Mouse (Mus musculus) kidney, embryonic 15.5 days (tissue): Measurements from ENCODE around the gene Ticam1. TPM values are rescaled to one million over a fixed set of nuclear protein-coding genes. Genes with fewer than 3 reads are reported as not detected.
A peak's percentile ranks its signal among the peaks of the same experiment; 100 is the strongest.

Experiments
- ATAC-seq: fragments of 200-750 bp; cut with Nextera tagmentation; replicated peaks from 2 replicates; pipeline ENCODE4 v1.8.0; 2017; ENCODE audit warnings: moderate TSS enrichment; ENCODE audit not compliant: low FRiP score
- H3K27ac ChIP-seq: fragments of 300-500 bp; sonication (generic); 2 replicates; pipeline ENCODE4 v1.5.1; 2015; ENCODE audit warnings: mild to moderate bottlenecking, inconsistent platforms
- H3K27me3 ChIP-seq: fragments of 300-500 bp; sonication (generic); 2 replicates; pipeline ENCODE4 v1.6.1; 2015; ENCODE audit warnings: inconsistent platforms
- H3K36me3 ChIP-seq: fragments of 300-500 bp; sonication (generic); 2 replicates; pipeline ENCODE4 v1.6.1; 2015; ENCODE audit warnings: inconsistent platforms
- H3K4me1 ChIP-seq: fragments of 300-500 bp; sonication (generic); 2 replicates; pipeline ENCODE4 v1.6.1; 2015; ENCODE audit warnings: inconsistent platforms
- H3K4me2 ChIP-seq: fragments of 300-500 bp; sonication (generic); 2 replicates; pipeline ENCODE4 v1.6.1; 2015; ENCODE audit warnings: moderate library complexity, mild to moderate bottlenecking, inconsistent platforms
- H3K4me3 ChIP-seq: fragments of 300-500 bp; sonication (generic); replicated peaks from 2 replicates; pipeline ENCODE4 v1.5.1; 2015; ENCODE audit warnings: mild to moderate bottlenecking, inconsistent platforms
- H3K9ac ChIP-seq: fragments of 300-500 bp; sonication (generic); 2 replicates; pipeline ENCODE4 v1.6.1; 2015; ENCODE audit warnings: mild to moderate bottlenecking, inconsistent platforms
- H3K9me3 ChIP-seq: fragments of 300-500 bp; sonication (generic); replicated peaks from 2 replicates; pipeline ENCODE4 v1.6.1; 2016; ENCODE audit warnings: inconsistent platforms
- WGBS: fragments of 180-500 bp; shearing (Covaris S2); methylation state at CpG from one replicate; pipeline ENCODE4 v1.1.7; 2015; ENCODE audit warnings: mixed read lengths; 5-methylcytosine and 5-hydroxymethylcytosine counted together
- polyA plus RNA-seq: library from polyadenylated mRNA; unstranded; fragments of >200 nt; fragmentation: Nextera tagmentation; extraction: Ambion mirVana; gene quantifications from 2 replicates; pipeline ENCODE4 v1.2.1, GENCODE M21; 2015

The Ticam1 gene
- polyA plus RNA-seq, 1 experiment from 2014 or later, result 6.0 TPM

DNA sequence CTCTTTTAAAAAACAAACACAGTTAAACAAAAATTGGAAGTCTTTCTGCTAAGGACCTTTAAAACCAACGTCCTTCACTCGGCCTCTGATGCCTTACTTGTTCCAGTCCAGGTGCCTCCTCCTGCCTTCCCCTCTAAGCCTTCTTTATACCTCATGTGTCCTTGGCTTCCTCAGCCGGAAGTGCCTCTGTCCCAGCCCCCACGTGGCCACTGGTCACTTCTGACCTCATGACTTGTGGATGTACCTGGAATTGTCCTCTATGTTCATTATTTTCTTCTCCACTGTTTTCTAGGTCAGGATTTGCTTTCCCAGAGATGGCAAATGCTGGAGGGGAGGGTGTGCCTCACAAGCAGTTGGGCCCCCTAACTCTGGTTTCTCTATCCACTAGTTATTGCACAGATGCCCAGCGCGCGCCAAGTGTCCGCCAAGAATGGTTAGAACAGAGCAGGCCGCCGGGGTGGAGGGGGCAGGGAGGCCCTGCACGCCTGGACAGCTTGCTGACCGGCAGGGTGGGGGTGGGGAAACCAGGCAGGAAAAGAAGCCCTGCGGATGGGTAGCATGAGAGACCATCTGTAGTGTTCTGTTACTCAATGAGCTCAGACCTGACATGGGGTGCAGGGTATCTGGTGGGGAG is 25.9 kb upstream of the Ticam1 start:
- peak; percentile 69 for ATAC-seq
- Histone ChIP-seq H3K9ac (peak overlapping the region; percentile 79), H3K27ac (peak overlapping the region; percentile 98), H3K4me2 (peak overlapping the region; percentile 99), H3K4me3 (peak overlapping the region; percentile 88), H3K36me3 (peaks cover 21% of the 10 kb centered on the region), H3K4me1 (peaks cover 49% of the 10 kb centered on the region), H3K27me3 (no peaks in the 10 kb centered on the region), H3K9me3 (no peaks in the 10 kb centered on the region)
- WGBS, result 15% methylated on average over 13 of the region's 13 CpGs

DNA sequence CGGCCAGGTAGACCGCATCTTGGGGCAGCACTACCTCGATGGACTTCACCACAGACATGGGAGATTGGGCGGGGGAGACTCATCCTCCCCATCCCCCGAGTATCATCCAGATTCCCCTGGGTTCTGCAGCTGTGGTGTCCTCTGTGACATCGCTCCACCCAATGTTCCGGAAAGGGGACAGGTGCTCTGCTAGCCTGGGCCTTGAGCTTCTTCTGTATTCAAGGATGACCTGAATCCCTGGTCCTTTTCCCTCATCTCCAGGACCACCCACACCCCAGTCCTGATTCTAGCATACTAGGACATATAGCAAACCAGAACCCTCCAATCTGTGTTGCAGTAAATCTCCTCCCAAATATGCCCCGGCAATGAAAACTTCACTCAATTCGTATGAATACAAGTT is 23.6 kb upstream of the Ticam1 start, which contains the start of gene Arrdc5:
Arrdc5 (minus strand) TSS at position 101 of the 400 bp plus-strand sequence.
- WGBS, result 87% methylated on average over 9 of the region's 9 CpGs
- Histone ChIP-seq H3K27ac (no peak within 1 kb of the TSS), H3K9ac (no peak within 1 kb of the TSS), H3K27me3 (no peaks in the 10 kb centered on the region), H3K4me1 (peaks cover 26% of the 10 kb centered on the region), H3K36me3 (no peaks in the 10 kb centered on the region), H3K4me2 (no peak within 1 kb of the TSS), H3K9me3 (no peaks in the 10 kb centered on the region), H3K4me3 (no peak within 1 kb of the TSS)
- ATAC-seq, result no peak

DNA sequence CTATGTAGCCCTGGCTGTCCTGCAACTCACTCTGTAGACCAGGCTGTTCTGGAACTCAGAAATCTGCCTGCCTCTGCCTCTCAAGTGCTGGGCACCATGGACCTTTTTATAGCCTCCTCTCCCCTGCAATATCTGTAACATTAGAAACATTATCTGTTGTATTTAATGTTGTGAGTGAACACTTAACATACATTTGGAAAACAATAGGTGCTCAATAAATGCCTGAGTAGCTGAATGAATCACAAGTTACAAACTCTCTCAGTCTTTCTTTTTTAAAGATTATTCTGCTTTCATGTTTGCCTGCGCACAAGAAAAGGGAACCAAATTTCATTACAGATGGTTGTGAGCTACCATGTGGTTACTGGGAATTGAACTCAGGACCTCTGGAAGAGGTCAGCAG is 21.7 kb upstream of the Ticam1 start:
- Histone ChIP-seq H3K4me3 (no peak overlapping the region), H3K4me2 (no peak overlapping the region), H3K36me3 (no peaks in the 10 kb centered on the region), H3K27me3 (no peaks in the 10 kb centered on the region), H3K27ac (no peak overlapping the region), H3K4me1 (peaks cover 15% of the 10 kb centered on the region), H3K9ac (no peak overlapping the region), H3K9me3 (no peaks in the 10 kb centered on the region)
- ATAC-seq, result no peak
- WGBS, result 98% methylated on average over 1 of the region's 1 CpGs

DNA sequence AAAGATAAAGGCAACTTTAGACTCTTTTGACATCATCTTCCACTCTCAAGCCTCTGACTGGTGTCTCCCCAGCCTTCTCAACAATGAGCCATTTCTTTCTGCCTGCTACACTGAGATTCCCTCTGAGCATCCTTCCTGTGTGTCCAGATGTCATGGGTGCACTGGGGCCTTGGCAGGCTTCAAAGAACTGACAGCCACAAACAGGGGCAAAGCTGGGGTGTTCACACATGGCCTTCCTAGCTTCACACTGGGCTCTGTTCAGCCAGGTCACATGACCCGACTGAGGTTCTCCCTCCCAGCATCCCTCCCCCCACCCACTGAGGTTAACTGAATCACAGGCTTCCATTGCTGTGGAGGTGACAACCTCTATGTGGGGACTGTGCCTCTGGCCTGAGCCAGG is 19.6 kb upstream of the Ticam1 start:
- H3K36me3 ChIP-seq, result no peaks in the 10 kb centered on the region
- H3K4me1 ChIP-seq, result peaks cover 21% of the 10 kb centered on the region
- 71% methylated on average over 1 of the region's 1 CpGs for WGBS
- H3K9me3 ChIP-seq, result no peaks in the 10 kb centered on the region
- no peaks in the 10 kb centered on the region for H3K27me3 ChIP-seq
- H3K4me2 ChIP-seq, result no peak overlapping the region
- H3K4me3 ChIP-seq, result no peak overlapping the region
- no peak overlapping the region for H3K27ac ChIP-seq
- ATAC-seq, result no peak
- no peak overlapping the region for H3K9ac ChIP-seq

DNA sequence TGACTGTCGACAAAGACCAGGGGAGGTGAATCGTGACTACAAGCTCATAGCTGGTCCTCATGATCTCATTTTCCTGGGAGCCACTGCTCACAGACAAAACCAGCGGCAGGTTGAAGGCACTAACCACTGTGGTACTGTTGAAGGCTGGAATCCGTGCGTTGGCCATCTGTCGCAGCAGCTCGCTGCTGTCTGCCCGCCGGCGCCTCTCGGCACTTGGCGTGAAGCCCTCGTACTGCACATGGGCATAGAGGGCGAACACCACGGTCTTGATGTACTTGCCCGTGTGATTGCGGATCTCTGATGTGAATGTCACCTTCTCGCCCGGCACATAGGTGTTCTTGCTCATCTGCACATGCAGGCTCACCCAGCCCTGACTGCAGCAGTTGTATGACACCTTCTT is 17.7 kb upstream of the Ticam1 start:
- no peak for ATAC-seq
- 91% methylated on average over 19 of the region's 19 CpGs for WGBS

DNA sequence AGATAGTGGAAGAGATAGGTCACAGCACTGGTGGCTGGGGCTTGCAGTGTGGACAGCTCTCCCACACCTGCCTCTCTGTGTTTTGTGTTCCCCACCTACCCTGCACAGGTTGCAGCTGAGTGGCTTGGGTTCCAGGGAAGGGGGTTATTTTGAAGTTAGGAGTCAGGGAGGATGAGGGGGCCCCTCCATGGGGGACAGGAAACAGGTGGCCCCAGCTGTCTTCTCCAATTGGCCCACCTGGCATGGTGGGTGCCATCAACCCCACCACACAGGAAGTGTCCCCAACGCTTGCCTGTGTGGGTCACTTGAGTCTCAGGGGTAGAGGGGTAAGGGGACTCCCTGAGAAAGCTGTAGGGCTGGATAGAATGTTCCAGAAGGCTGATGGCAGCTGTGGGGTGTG is 16.7 kb upstream of the Ticam1 start:
- ATAC-seq, result no peak
- H3K27me3 ChIP-seq, result no peaks in the 10 kb centered on the region
- H3K9ac ChIP-seq, result no peak overlapping the region
- no peaks in the 10 kb centered on the region for H3K9me3 ChIP-seq
- H3K4me1 ChIP-seq, result peaks cover 47% of the 10 kb centered on the region
- H3K4me3 ChIP-seq, result no peak overlapping the region
- 59% methylated on average over 1 of the region's 1 CpGs for WGBS
- H3K4me2 ChIP-seq, result no peak overlapping the region
- H3K27ac ChIP-seq, result no peak overlapping the region
- no peaks in the 10 kb centered on the region for H3K36me3 ChIP-seq

More for the DNA sequence above, 17.7 kb upstream of the Ticam1 start:
- no peaks in the 10 kb centered on the region for H3K9me3 ChIP-seq
- no peak overlapping the region for H3K4me3 ChIP-seq
- peaks cover 38% of the 10 kb centered on the region for H3K4me1 ChIP-seq
- no peak overlapping the region for H3K27ac ChIP-seq
- H3K36me3 ChIP-seq, result no peaks in the 10 kb centered on the region
- H3K27me3 ChIP-seq, result no peaks in the 10 kb centered on the region
- no peak overlapping the region for H3K4me2 ChIP-seq
- no peak overlapping the region for H3K9ac ChIP-seq

DNA sequence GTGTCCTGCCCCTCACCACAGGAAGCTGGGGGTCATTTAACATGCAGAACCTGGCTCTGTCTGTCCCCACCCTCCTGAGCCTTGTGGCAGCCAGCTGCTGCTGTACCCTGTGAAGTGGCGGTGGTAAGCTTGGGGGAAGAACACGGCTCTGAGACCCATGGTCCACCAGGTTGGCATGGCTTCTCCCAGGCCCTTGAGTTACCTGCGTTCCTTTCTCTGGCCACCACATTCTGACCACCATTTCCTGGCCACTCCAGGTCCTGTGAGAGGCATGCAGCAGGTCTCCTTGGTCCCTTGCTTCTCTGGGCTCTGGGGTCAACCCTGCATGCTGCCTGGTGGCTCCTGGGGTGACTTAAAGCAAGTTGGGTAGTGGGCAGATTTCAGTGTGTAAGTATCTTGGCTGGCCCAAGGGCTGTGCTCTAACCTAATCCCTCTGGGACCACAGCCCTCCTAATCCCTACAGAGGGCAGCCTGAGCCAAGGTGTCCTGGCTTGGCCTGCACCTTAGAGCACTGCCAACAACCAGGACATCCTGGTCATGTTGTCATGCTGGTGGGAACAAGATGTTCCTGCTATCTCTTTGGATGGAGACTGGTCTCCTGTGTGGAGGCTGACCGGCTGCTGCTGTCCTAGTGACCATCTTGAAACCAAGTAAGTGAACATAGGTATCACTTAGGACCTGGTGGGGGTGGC is 16.1 kb upstream of the Ticam1 start, which contains the start of gene Plin3:
Plin3 (minus strand) TSS at position 343 of the 692 bp plus-strand sequence.
- Histone ChIP-seq H3K27me3 (no peaks in the 10 kb centered on the region), H3K4me2 (no peak within 1 kb of the TSS; the same call in 1 of the 2 replicates), H3K4me3 (no peak within 1 kb of the TSS), H3K9me3 (no peaks in the 10 kb centered on the region), H3K9ac (no peak within 1 kb of the TSS), H3K27ac (peak within 1 kb of the TSS; percentile 97), H3K4me1 (peaks cover 53% of the 10 kb centered on the region), H3K36me3 (no peaks in the 10 kb centered on the region)
- 76% methylated on average over 4 of the region's 4 CpGs for WGBS
- no peak for ATAC-seq

DNA sequence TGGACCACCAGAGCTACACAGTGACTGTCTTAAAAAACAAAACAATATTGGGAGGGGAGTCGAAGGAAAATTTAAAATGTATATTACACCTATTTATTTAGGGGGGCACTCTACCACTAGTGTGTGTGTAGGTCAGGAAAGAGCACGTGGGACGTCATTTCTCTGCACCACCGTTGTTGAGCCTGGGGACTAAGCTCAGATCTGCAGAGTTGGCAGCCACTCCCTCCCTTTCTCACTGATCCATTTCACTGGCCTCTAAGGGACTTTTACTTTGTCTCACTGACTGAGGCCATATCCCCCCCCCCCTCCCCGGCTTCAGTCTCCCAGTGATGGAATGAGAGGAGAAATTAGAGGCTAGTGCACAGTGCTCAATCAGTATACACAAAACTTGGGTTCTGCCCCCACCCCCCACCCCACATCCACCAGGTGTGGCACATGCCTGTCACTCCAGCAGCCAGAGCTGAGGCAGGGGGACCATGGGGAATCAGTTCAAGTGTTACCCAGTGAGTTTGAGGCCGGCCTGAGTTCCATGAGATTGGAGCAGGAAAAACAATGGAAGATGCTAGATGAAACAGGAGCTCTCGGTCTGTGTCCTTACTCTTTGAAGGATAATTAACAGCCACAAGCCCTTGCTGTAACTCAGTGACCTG is 15.4 kb upstream of the Ticam1 start:
- peak overlapping the region; percentile 97 for H3K27ac ChIP-seq

DNA sequence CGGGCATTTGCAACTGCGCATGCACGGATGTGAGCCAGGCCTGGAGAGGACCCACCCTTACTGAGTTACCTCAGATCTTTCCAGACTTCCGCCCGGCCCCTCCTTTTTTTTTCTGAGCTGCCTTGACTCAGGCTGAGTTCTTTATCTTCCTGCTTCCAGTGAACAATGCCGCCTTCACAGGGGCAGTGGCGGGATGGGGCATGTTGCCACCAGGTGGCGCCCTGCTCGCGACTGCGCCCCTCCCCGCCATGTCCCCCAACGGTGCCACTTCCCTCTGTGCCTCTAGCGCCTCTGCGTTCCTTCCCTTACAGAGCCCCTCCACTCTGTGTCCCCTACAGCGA is 14.6 kb upstream of the Ticam1 start:
- Histone ChIP-seq H3K4me3 (peak overlapping the region; percentile 55), H3K36me3 (peaks cover 11% of the 10 kb centered on the region), H3K4me1 (peaks cover 61% of the 10 kb centered on the region), H3K9ac (peak overlapping the region; percentile 52), H3K27me3 (no peaks in the 10 kb centered on the region), H3K27ac (peak overlapping the region; percentile 97), H3K4me2 (peak overlapping the region; percentile 70), H3K9me3 (no peaks in the 10 kb centered on the region)
- WGBS, result under 1% methylated on average over 16 of the region's 16 CpGs
- ATAC-seq, result peak; percentile 86

More for the DNA sequence above, 15.4 kb upstream of the Ticam1 start:
- peaks cover 3% of the 10 kb centered on the region; the same call in 1 of the 2 replicates for H3K36me3 ChIP-seq
- H3K4me3 ChIP-seq, result no peak overlapping the region
- peaks cover 59% of the 10 kb centered on the region for H3K4me1 ChIP-seq
- no peaks in the 10 kb centered on the region for H3K9me3 ChIP-seq
- no peak overlapping the region for H3K9ac ChIP-seq
- WGBS, result 49% methylated on average over 7 of the region's 7 CpGs
- peak overlapping the region; percentile 70; the same call in 1 of the 2 replicates for H3K4me2 ChIP-seq
- H3K27me3 ChIP-seq, result no peaks in the 10 kb centered on the region
- ATAC-seq, result peak; percentile 8; the same call in 1 of the 2 replicates

DNA sequence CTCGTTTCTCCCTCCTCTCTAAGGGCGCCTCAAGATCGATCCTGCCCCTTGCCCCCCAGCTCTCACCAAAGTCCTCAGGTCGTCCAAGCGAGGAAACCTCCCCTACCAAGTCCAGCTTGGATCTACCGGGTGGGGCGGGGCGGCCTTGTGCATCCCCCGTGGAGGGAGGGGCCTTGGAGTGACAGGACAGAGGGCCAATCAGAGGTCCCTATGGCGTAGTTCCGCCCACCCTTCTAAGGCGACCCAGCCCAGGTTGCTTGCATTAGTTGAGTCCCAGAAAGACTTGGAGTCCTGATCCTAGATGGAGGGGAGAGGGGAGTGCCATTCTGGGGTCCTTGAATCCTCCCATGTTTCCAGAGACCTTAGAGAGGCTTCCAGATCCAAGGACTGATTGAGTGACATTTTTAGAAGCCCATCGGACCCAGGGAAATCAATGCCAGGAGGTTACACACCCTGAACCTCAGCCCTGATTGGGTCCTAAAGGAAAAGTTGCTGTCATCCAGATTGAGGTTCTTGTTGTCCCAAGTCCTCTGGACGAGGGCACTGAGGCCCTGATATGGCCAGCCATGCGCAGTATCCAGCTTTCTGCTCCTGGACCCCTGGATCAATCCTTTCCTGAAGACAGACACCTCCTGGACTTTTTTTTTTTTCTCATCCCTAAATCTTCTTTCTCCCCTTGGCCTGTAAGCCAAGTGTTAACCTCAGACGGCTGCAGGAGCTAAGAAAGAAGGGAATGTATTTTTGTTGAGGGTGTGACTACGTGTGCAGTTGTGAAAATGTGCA is 14.0 kb upstream of the Ticam1 start:
- peak; percentile 90 for ATAC-seq
- H3K27ac ChIP-seq, result peak overlapping the region; percentile 97
- H3K4me1 ChIP-seq, result peaks cover 61% of the 10 kb centered on the region
- peak overlapping the region; percentile 70 for H3K4me2 ChIP-seq
- 4% methylated on average over 17 of the region's 17 CpGs for WGBS
- H3K9ac ChIP-seq, result peak overlapping the region; percentile 52
- peak overlapping the region; percentile 55 for H3K4me3 ChIP-seq
- H3K36me3 ChIP-seq, result peaks cover 17% of the 10 kb centered on the region
- H3K27me3 ChIP-seq, result no peaks in the 10 kb centered on the region
- H3K9me3 ChIP-seq, result no peaks in the 10 kb centered on the region

DNA sequence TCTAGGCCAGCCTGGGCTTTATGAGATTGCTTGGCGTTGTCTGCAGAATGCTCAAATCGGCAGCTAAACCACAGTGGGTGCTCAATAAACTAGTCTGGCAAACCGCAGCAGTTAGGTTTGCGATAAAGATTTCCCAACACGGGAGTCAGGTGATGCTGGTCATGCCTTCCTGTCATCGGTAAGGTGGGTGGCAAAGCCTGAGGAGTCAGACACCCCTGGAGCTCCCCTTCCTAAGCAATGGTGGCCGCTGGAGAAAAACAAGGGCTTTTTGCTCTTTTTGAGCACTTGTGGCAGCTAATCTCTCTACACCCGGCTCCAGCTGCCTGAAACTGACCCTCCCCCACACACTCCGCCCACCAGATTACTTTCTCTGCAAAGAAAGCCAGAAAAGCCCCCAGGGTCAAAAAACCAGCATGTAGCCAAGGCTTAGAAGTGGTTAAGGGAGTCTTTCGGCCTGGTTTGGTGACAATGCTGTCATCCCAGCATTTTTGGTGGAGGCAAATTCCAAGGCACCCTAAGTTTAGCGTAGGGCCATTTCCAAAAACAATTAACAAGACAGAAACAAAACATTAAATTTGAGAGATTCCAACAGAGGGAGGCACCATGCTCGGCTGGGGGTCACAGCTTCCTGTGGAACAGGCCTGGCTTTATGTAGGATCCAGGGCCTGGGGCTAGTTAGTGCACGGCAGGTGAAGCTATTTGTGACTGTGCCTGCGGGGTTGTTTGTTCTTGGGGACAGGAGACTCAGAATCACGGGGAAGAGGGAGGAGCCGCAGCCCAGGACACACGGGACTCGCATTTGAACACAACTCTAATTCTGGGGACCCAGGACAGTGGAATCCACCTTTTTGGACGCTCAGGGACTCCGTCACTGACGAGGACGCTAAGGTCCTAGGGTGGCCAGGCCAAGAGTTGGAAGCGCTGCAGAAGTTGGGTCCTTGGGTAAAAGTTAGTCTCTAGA is 13.1 kb upstream of the Ticam1 start:
- 2% methylated on average over 23 of the region's 23 CpGs for WGBS
- ATAC-seq, result peak; percentile 12
- Histone ChIP-seq H3K4me1 (peaks cover 61% of the 10 kb centered on the region), H3K27ac (peak overlapping the region; percentile 97), H3K4me3 (peak overlapping the region; percentile 55), H3K27me3 (no peaks in the 10 kb centered on the region), H3K36me3 (peaks cover 26% of the 10 kb centered on the region), H3K4me2 (peak overlapping the region; percentile 70), H3K9me3 (no peaks in the 10 kb centered on the region), H3K9ac (peak overlapping the region; percentile 52)
